Mouse (Mus musculus) limb, embryonic 14.5 days (tissue): ENCODE data around the gene Sult1a1. TPM values are rescaled to one million over a fixed set of nuclear protein-coding genes. Genes with fewer than 3 reads are reported as not detected.

Experiments used
- ATAC-seq: fragments of 200-750 bp; cut with Nextera tagmentation; 2 replicates; pipeline ENCODE4 v1.8.0; 2017; ENCODE audit warnings: low read depth, moderate number of reproducible peaks, moderate TSS enrichment; ENCODE audit not compliant: low FRiP score
- DNase-seq: peaks from one replicate; pipeline ENCODE4 v3.0.0-alpha.2; 2015; ENCODE audit warnings: low spot score
- H3K27ac ChIP-seq: fragments of 300-500 bp; sonication (generic); replicated peaks from 2 replicates; pipeline ENCODE4 v1.5.1; 2014; ENCODE audit warnings: low read depth, mild to moderate bottlenecking, low read length, moderate library complexity, mixed read lengths
- H3K27me3 ChIP-seq: fragments of 300-500 bp; sonication (generic); 2 replicates; pipeline ENCODE4 v1.6.1; 2014; ENCODE audit warnings: low read length, mixed read lengths; ENCODE audit not compliant: control insufficient read depth, insufficient read depth
- H3K36me3 ChIP-seq: fragments of 300-500 bp; sonication (generic); 2 replicates; pipeline ENCODE4 v1.6.1; 2014; ENCODE audit warnings: mild to moderate bottlenecking, low read length, moderate library complexity, mixed read lengths; ENCODE audit not compliant: control insufficient read depth, insufficient read depth
- H3K4me1 ChIP-seq: fragments of 300-500 bp; sonication (generic); 2 replicates; pipeline ENCODE4 v1.6.1; 2014; ENCODE audit warnings: antibody characterized with exemption, low read length, mixed read lengths; ENCODE audit not compliant: control insufficient read depth, insufficient read depth
- H3K4me2 ChIP-seq: fragments of 300-500 bp; sonication (generic); replicated peaks from 2 replicates; pipeline ENCODE4 v1.6.1; 2014; ENCODE audit warnings: low read depth, mild to moderate bottlenecking, low read length, moderate library complexity; ENCODE audit not compliant: severe bottlenecking
- H3K4me3 ChIP-seq: fragments of 300-500 bp; sonication (generic); replicated peaks from 2 replicates; pipeline ENCODE4 v1.5.1; 2014; ENCODE audit warnings: low read length
- H3K9ac ChIP-seq: fragments of 300-500 bp; sonication (generic); 2 replicates; pipeline ENCODE4 v1.6.1; 2014; ENCODE audit warnings: mild to moderate bottlenecking, low read depth, low read length, moderate library complexity; ENCODE audit not compliant: severe bottlenecking
- H3K9me3 ChIP-seq: fragments of 300-500 bp; sonication (generic); 2 replicates; pipeline ENCODE4 v1.6.1; 2016; ENCODE audit warnings: low read length; ENCODE audit not compliant: control insufficient read depth
- POLR2A ChIP-seq: fragments of 200-500 bp; IDR thresholded peaks from 2 replicates; pipeline ENCODE4 v1.8.0; 2012; ENCODE audit warnings: inconsistent platforms, mild to moderate bottlenecking, moderate library complexity, borderline replicate concordance; ENCODE audit not compliant: insufficient read depth, insufficient read length; ENCODE audit errors: extremely low read depth
- WGBS: fragments of 180-500 bp; shearing (Covaris S2); extraction: QIAGEN DNeasy Blood & Tissue Kit; methylation state at CpG from one replicate; pipeline ENCODE4 v1.1.7; 2014; 5-methylcytosine and 5-hydroxymethylcytosine counted together
- polyA plus RNA-seq, 2 experiments: library from polyadenylated mRNA; depleted of rRNA in 1 of 2; stranded (reverse) in 1 of 2; unstranded in 1 of 2; fragments of >200 nt; fragmentation: Nextera tagmentation in 1 of 2; extraction: Ambion mirVana in 1 of 2; gene quantifications; 2 replicates each; pipeline versions ENCODE4 v1.2.1 to v1.2.3; 2012 to 2014

Sult1a1 gene
- polyA plus RNA-seq, 2 experiments: 6.9 to 10.3 TPM

- Histone ChIP-seq H3K36me3 (peaks cover 26% of the 10 kb centered on the region), H3K4me2 (no peak overlapping the region), H3K4me3 (no peak overlapping the region), H3K9me3 (no peaks in the 10 kb centered on the region), H3K27ac (no peak overlapping the region), H3K4me1 (no peaks in the 10 kb centered on the region), H3K27me3 (no peaks in the 10 kb centered on the region), H3K9ac (no peak overlapping the region)
- ATAC-seq (no peak), DNase-seq (no peak)
- TF ChIP-seq POLR2A: no peak
- 92% methylated on average over 9 of the region's 9 CpGs for WGBS
These were observed 4.1 kb downstream of the Sult1a1 start for GRCm38 (mm10) chr7:126672111-126672510.

DNA sequence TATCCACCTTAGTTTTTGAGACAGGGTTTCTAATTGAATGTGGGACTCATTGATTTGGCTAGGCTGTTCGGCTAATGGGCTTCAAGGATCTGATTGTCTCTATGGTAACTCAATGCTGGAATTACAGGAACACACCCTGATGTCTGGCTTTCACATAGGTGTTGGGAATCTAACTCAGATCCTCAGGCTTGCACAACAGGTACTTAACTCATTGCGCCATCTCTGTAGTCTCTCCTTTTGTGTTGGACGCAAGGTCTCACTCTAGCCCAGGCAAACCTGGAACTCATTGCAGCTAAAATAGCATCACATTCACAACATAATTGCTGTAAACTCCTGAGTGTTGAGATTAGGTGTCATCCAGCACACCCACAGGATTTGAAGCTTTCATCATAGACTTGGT lies 6.1 kb downstream of the Sult1a1 start:
- peaks cover 27% of the 10 kb centered on the region for H3K36me3 ChIP-seq
- no peak overlapping the region for H3K27ac ChIP-seq
- H3K9me3 ChIP-seq: no peaks in the 10 kb centered on the region
- H3K4me1 ChIP-seq: no peaks in the 10 kb centered on the region
- DNase-seq (no peak), ATAC-seq (no peak)
- 86% methylated on average over 3 of the region's 3 CpGs for WGBS
- H3K4me2 ChIP-seq: no peak overlapping the region
- no peak overlapping the region for H3K9ac ChIP-seq
- no peak for TF ChIP-seq POLR2A
- H3K27me3 ChIP-seq: no peaks in the 10 kb centered on the region
- no peak overlapping the region for H3K4me3 ChIP-seq

DNA sequence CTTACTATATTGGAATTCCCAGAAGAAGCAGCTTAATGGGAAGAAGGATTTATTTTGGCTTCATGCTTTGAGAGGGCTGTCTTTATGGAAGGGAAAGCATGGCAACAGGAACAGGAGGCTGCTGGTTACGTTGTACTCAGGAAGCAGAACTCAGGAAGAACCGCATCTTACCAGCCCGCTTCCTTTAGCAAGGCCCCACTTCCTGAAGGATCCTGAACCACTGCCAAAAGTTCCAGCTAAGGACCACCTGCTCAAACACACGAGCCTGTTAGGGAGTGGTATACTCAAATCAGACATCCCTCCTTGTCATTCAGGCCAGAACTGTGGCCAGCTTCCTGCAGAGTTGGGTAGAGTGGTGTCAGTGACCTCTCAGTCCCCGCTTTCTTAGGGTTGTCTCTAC lies 7.8 kb downstream of the Sult1a1 start:
- H3K9me3 ChIP-seq: no peaks in the 10 kb centered on the region
- H3K4me2 ChIP-seq: no peak overlapping the region
- no peaks in the 10 kb centered on the region for H3K27me3 ChIP-seq
- DNase-seq: no peak
- WGBS: 65% methylated on average over 5 of the region's 5 CpGs
- H3K4me3 ChIP-seq: no peak overlapping the region
- no peak overlapping the region for H3K9ac ChIP-seq
- no peak for TF ChIP-seq POLR2A
- ATAC-seq: no peak
- H3K4me1 ChIP-seq: no peaks in the 10 kb centered on the region
- no peak overlapping the region; the same call in 1 of the 2 replicates for H3K27ac ChIP-seq
- H3K36me3 ChIP-seq: peaks cover 36% of the 10 kb centered on the region

- Histone ChIP-seq H3K27me3 (no peaks in the 10 kb centered on the region), H3K9me3 (no peaks in the 10 kb centered on the region), H3K36me3 (peaks cover 43% of the 10 kb centered on the region), H3K4me2 (no peak overlapping the region), H3K4me3 (no peak overlapping the region), H3K27ac (no peak overlapping the region), H3K4me1 (no peaks in the 10 kb centered on the region), H3K9ac (no peak overlapping the region)
- DNase-seq (no peak), ATAC-seq (no peak)
- WGBS: 82% methylated on average over 9 of the region's 9 CpGs
- TF ChIP-seq POLR2A: no peak
These were observed 8.6 kb downstream of the Sult1a1 start for GRCm38 (mm10) chr7:126667495-126668090.

DNA sequence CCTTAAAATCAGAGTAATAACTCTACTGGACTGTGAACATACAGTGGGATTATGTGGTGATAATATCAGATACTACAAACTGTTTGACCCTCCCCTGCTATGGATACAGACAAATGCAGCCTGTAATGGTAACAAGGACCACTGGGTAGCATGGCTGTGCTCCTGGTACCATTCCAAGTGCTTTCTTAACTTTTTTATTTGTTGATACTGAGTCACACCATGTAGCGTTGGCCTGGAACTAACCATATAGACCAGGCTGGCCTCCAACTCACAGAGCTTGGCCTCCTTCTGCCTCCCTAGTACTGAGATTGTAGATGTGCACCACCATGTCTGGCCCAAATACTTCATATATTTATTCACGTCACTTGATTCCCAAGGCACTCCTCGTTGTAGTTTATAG lies 11.0 kb downstream of the Sult1a1 start:
- no peak for DNase-seq
- no peak for TF ChIP-seq POLR2A
- WGBS: 88% methylated on average over 3 of the region's 3 CpGs
- no peaks in the 10 kb centered on the region for H3K9me3 ChIP-seq
- H3K27me3 ChIP-seq: no peaks in the 10 kb centered on the region
- H3K27ac ChIP-seq: no peak overlapping the region
- ATAC-seq: no peak
- peaks cover 33% of the 10 kb centered on the region for H3K36me3 ChIP-seq
- no peak overlapping the region for H3K9ac ChIP-seq
- H3K4me2 ChIP-seq: no peak overlapping the region
- no peaks in the 10 kb centered on the region for H3K4me1 ChIP-seq
- no peak overlapping the region for H3K4me3 ChIP-seq

DNA sequence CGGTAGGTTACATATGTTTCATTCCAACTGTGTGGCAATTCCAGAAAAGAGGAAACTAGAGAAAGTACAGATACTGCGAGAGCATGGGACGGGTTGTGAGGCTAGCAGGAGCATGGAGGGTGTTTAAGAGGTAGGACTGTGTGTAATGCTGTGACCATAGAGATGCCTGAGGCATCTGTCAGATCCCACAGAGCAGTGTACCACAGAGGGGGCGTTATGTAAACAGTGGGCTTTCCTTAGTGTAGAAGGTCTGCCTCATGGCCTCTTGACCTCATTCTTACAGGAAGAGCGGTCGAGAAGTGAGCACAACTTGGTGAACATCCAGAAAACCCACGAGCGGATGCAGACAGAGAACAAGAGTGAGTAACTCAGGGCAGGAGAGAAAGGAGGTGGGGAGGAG lies 12.6 kb downstream of the Sult1a1 start:
- 79% methylated on average over 8 of the region's 8 CpGs for WGBS
- H3K4me2 ChIP-seq: no peak overlapping the region
- no peak overlapping the region for H3K27ac ChIP-seq
- peaks cover 33% of the 10 kb centered on the region for H3K36me3 ChIP-seq
- H3K4me3 ChIP-seq: no peak overlapping the region
- no peak overlapping the region for H3K9ac ChIP-seq
- H3K9me3 ChIP-seq: no peaks in the 10 kb centered on the region
- ATAC-seq (no peak), DNase-seq (no peak)
- no peaks in the 10 kb centered on the region for H3K4me1 ChIP-seq
- no peaks in the 10 kb centered on the region for H3K27me3 ChIP-seq
- no peak for TF ChIP-seq POLR2A
